Mouse (Mus musculus): ENCODE measurements around the gene Ankfn1.

- no peak for TF ChIP-seq POLR2A (IDR thresholded peaks at IDR 0.05; ENCODE audit: borderline replicate concordance, extremely low read depth, low read depth, low read length)
- no peak for TF ChIP-seq CTCF (IDR thresholded peaks at IDR 0.05; ENCODE audit: insufficient read depth, low read length)
These were observed 421.0 kb downstream of the Ankfn1 start for GRCm38 (mm10) chr11:89356479-89356878.
